Mouse (Mus musculus): ENCODE data around the gene Clta. TPM values are rescaled to one million over a fixed set of nuclear protein-coding genes. Genes with fewer than 3 reads are reported as not detected.
"Not testable (repeated sequence)": the region's sequence is repeated elsewhere in the genome, so short reads cannot be mapped to it uniquely, and the experiment has no call there.

The Clta gene
- total and polyA plus RNA-seq, 3 experiments = 64.6 to 78.6 (median 75.8) TPM

DNA sequence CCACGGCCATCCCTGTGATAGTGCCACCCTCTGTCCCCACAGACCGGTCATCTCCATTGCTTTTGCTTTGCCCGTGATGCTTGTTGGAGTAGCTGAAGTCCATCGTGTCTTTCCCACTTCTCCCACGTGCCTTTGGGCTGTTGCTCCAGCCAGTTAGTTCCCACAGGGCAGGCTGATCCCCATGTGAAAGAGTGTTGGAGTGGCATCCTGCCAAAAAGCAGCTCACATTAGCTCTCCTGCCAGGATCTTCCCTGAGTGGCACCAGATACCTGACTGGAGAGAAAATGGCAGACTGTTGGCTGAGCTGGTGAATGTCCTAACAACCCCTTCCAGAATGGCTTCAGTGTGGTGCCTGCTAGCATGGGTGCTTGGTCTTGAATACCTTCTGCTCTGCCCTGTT, 27.3 kb downstream of the Clta start:
- Histone ChIP-seq H3K79me2 (replicated peaks; ENCODE audit: control insufficient read depth, insufficient read depth, low read length) (no peaks in the 10 kb centered on the region), H3K36me3 (ENCODE audit: control insufficient read depth, insufficient read depth, low read length) (peaks cover 2% of the 10 kb centered on the region; the same call in 1 of the 2 replicates), H3K4me1 (ENCODE audit: control insufficient read depth, insufficient read depth, low read length) (peaks cover 5% of the 10 kb centered on the region; the same call in 1 of the 2 replicates), H3K9ac (ENCODE audit: low read depth, low read length) (no peak overlapping the region), H3K27ac (no peak overlapping the region), H3K4me3 (no peak overlapping the region), H3K27me3 (ENCODE audit: control insufficient read depth, insufficient read depth, low read length) (no peaks in the 10 kb centered on the region)
- TF ChIP-seq EP300 (IDR thresholded peaks at IDR 0.05; ENCODE audit: insufficient read depth, low read depth, low read length) (no peak), CTCF (IDR thresholded peaks at IDR 0.05) (no peak), POLR2A (IDR thresholded peaks at IDR 0.05; ENCODE audit: insufficient read depth, low read depth, low read length) (no peak)
- 48% methylated on average over 5 of the region's 5 CpGs for WGBS
- intact Hi-C loops (cut with DNase I) = no loop called here
- DNase-seq = peak; percentile 33 to 62

DNA sequence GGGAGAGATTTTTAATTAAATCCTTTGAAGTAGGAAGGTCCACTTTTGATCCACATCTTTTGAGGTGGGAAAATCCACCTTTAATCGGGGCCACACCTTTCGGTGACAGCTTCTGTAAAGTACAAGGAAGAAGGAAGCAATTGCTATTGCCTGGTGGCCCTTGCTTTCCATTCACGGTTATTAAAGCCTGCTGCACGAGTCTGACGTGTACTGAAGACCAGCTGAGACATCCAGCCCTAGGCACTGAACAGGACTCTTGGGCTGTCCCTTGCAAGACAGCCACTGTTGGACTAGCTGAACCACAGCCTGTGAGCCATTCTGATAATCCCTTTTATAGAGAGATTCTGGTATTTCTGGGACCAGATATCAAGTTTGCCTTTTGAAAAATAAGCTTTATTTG, 32.2 kb downstream of the Clta start:
- Histone ChIP-seq H3K27ac (no peak overlapping the region), H3K36me3 (ENCODE audit: control insufficient read depth, insufficient read depth, low read length) (no peaks in the 10 kb centered on the region), H3K9ac (ENCODE audit: low read depth, low read length) (no peak overlapping the region), H3K79me2 (replicated peaks; ENCODE audit: control insufficient read depth, insufficient read depth, low read length) (no peaks in the 10 kb centered on the region), H3K27me3 (ENCODE audit: control insufficient read depth, insufficient read depth, low read length) (no peaks in the 10 kb centered on the region), H3K4me1 (ENCODE audit: control insufficient read depth, insufficient read depth, low read length) (no peaks in the 10 kb centered on the region; the same call in 1 of the 2 replicates), H3K4me3 (no peak overlapping the region)
- WGBS = 79% methylated on average over 5 of the region's 5 CpGs
- no peak for TF ChIP-seq CTCF (IDR thresholded peaks at IDR 0.05)
- TF ChIP-seq POLR2A (IDR thresholded peaks at IDR 0.05; ENCODE audit: insufficient read depth, low read depth, low read length) = no peak
- no peak for TF ChIP-seq EP300 (IDR thresholded peaks at IDR 0.05; ENCODE audit: insufficient read depth, low read depth, low read length)
- DNase-seq = no peak
- intact Hi-C loops (cut with DNase I) = no loop called here

DNA sequence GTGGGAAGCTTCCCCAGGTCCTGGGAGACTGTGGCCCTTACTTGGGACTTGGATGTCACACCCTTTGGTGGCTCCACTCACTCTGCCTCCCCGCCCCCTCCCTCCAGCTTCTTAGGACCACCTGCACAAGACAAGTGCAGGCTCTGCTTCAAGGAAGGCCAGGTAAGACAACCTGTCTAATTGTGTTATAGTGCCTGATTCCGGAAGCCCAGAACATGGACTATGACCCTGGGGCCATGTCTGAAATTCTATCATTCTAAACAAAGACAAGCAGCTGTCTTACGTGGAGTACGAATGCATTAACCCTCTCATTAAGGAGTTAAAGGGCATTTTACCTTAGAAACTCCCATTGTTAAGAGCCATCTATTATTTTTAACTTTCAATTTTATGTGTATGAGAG, 36.5 kb downstream of the Clta start:
- WGBS = 97% methylated on average over 4 of the region's 4 CpGs
- DNase-seq = no peak
- no peaks in the 10 kb centered on the region for H3K4me1 ChIP-seq (ENCODE audit: control insufficient read depth, insufficient read depth, low read length)
- no peak for TF ChIP-seq POLR2A (IDR thresholded peaks at IDR 0.05; ENCODE audit: insufficient read depth, low read depth, low read length)
- no peak for TF ChIP-seq CTCF (IDR thresholded peaks at IDR 0.05)
- no peak for TF ChIP-seq EP300 (IDR thresholded peaks at IDR 0.05; ENCODE audit: insufficient read depth, low read depth, low read length)
- H3K4me3 ChIP-seq = no peak overlapping the region
- intact Hi-C loops (cut with DNase I) = no loop called here
- H3K36me3 ChIP-seq (ENCODE audit: control insufficient read depth, insufficient read depth, low read length) = no peaks in the 10 kb centered on the region
- no peak overlapping the region for H3K9ac ChIP-seq (ENCODE audit: low read depth, low read length)
- H3K79me2 ChIP-seq (replicated peaks; ENCODE audit: control insufficient read depth, insufficient read depth, low read length) = no peaks in the 10 kb centered on the region
- H3K27ac ChIP-seq = no peak overlapping the region
- no peaks in the 10 kb centered on the region for H3K27me3 ChIP-seq (ENCODE audit: control insufficient read depth, insufficient read depth, low read length)

DNA sequence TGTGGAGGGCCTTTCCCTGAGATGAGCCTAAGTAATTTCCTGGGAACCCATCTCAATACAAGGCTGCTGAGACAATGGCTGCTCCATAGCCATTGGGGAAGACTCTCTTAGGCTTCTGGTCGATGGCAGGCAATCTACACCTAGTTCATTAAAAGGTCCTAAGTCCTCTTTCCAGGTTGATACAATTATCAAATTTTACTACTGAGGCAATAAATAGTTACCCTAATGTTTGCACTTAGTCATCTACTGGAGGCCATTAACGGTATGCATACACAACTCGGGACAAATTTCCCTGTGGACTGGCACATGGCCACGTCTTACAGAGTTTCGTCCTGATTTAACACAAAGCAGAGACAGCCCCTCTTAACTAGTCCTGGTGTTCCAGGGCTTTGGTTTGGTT, 38.2 kb downstream of the Clta start:
- 83% methylated on average over 5 of the region's 5 CpGs for WGBS
- H3K4me1 ChIP-seq (ENCODE audit: control insufficient read depth, insufficient read depth, low read length) = no peaks in the 10 kb centered on the region
- intact Hi-C loops (cut with DNase I) = no loop called here
- no peaks in the 10 kb centered on the region for H3K27me3 ChIP-seq (ENCODE audit: control insufficient read depth, insufficient read depth, low read length)
- no peaks in the 10 kb centered on the region for H3K79me2 ChIP-seq (replicated peaks; ENCODE audit: control insufficient read depth, insufficient read depth, low read length)
- no peak overlapping the region for H3K27ac ChIP-seq
- no peak overlapping the region for H3K9ac ChIP-seq (ENCODE audit: low read depth, low read length)
- H3K36me3 ChIP-seq (ENCODE audit: control insufficient read depth, insufficient read depth, low read length) = no peaks in the 10 kb centered on the region
- TF ChIP-seq CTCF (IDR thresholded peaks at IDR 0.05) (no peak), POLR2A (IDR thresholded peaks at IDR 0.05; ENCODE audit: insufficient read depth, low read depth, low read length) (no peak), EP300 (IDR thresholded peaks at IDR 0.05; ENCODE audit: insufficient read depth, low read depth, low read length) (no peak)
- H3K4me3 ChIP-seq = no peak overlapping the region
- no peak for DNase-seq

GRCm38 (mm10) chr4:44043182-44043581, 38.9 kb downstream of the Clta start:
- 94% methylated on average over 4 of the region's 4 CpGs for WGBS
- H3K4me3 ChIP-seq; H3K9ac ChIP-seq (ENCODE audit: low read depth, low read length); H3K4me1 ChIP-seq (ENCODE audit: control insufficient read depth, insufficient read depth, low read length); DNase-seq; H3K79me2 ChIP-seq (replicated peaks; ENCODE audit: control insufficient read depth, insufficient read depth, low read length); H3K27me3 ChIP-seq (ENCODE audit: control insufficient read depth, insufficient read depth, low read length); H3K36me3 ChIP-seq (ENCODE audit: control insufficient read depth, insufficient read depth, low read length); H3K27ac ChIP-seq; intact Hi-C loops (cut with DNase I): not testable (repeated sequence)

DNA sequence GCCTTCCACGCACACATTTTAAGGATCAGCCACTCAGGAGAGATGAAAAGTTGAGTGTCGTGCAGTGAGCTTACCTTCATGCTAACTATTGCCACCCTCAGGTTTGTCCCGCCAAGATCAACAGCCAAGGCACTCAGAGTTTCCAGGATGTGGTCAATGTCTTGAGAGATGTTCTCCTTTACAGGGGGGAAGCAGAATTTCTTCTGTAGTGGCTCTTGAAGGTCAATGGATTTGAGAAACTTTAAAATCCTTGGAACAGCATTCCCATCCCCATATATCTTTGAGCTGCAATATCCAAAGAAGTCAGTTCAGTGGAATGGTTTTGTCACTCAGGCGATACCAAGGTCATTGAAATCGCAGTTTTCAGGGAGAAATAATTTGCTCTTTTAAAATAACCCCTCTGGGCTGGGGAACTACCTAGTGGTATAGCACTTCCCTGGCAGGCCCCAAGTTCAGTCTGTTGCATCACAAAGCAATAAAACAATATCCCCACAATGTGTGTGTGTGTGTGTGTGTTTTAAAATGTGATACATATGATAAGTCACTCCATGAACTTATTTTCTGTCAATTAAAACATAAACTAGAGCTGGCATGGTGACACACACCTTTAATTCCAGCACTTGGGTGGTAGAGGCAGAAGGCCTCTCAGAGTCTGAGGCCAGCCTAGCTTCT, 40.6 kb downstream of the Clta start:
- Histone ChIP-seq H3K27ac (no peak overlapping the region), H3K9ac (ENCODE audit: low read depth, low read length) (no peak overlapping the region), H3K79me2 (replicated peaks; ENCODE audit: control insufficient read depth, insufficient read depth, low read length) (no peaks in the 10 kb centered on the region), H3K4me1 (ENCODE audit: control insufficient read depth, insufficient read depth, low read length) (no peaks in the 10 kb centered on the region), H3K36me3 (ENCODE audit: control insufficient read depth, insufficient read depth, low read length) (no peaks in the 10 kb centered on the region), H3K27me3 (ENCODE audit: control insufficient read depth, insufficient read depth, low read length) (no peaks in the 10 kb centered on the region), H3K4me3 (no peak overlapping the region)
- intact Hi-C loops (cut with DNase I) = no loop called here
- TF ChIP-seq EP300 (IDR thresholded peaks at IDR 0.05; ENCODE audit: insufficient read depth, low read depth, low read length) = no peak
- no peak for TF ChIP-seq CTCF (IDR thresholded peaks at IDR 0.05)
- no peak for TF ChIP-seq POLR2A (IDR thresholded peaks at IDR 0.05; ENCODE audit: insufficient read depth, low read depth, low read length)
- 94% methylated on average over 5 of the region's 5 CpGs for WGBS
- no peak for DNase-seq

Measured in heart, adult 2 months (tissue).